Mouse (Mus musculus) embryonic facial prominence, embryonic 13.5 days (tissue): Measurements from ENCODE around the gene Dok1. TPM values are rescaled to one million over a fixed set of nuclear protein-coding genes. Genes with fewer than 3 reads are reported as not detected.

Experiments used
- ATAC-seq: fragments of 200-750 bp; cut with Nextera tagmentation; 2 replicates; pipeline ENCODE4 v1.8.0; 2017; ENCODE audit warnings: low read depth; ENCODE audit not compliant: insufficient number of reproducible peaks, insufficient read depth, low FRiP score, low TSS enrichment
- H3K27ac ChIP-seq: fragments of 300-500 bp; sonication (generic); 2 replicates; pipeline ENCODE4 v1.5.1; 2015; ENCODE audit warnings: moderate library complexity, mild to moderate bottlenecking, inconsistent platforms
- H3K27me3 ChIP-seq: fragments of 300-500 bp; sonication (generic); 2 replicates; pipeline ENCODE4 v1.6.1; 2015; ENCODE audit warnings: mild to moderate bottlenecking, inconsistent platforms
- H3K36me3 ChIP-seq: fragments of 300-500 bp; sonication (generic); 2 replicates; pipeline ENCODE4 v1.6.1; 2015; ENCODE audit warnings: mild to moderate bottlenecking, inconsistent platforms
- H3K4me1 ChIP-seq: fragments of 300-500 bp; sonication (generic); 2 replicates; pipeline ENCODE4 v1.6.1; 2015; ENCODE audit warnings: inconsistent platforms
- H3K4me2 ChIP-seq: fragments of 300-500 bp; sonication (generic); 2 replicates; pipeline ENCODE4 v1.6.1; 2015; ENCODE audit warnings: moderate library complexity, mild to moderate bottlenecking, inconsistent platforms
- H3K4me3 ChIP-seq: fragments of 300-500 bp; sonication (generic); 2 replicates; pipeline ENCODE4 v1.5.1; 2015; ENCODE audit warnings: mild to moderate bottlenecking, inconsistent platforms
- H3K9ac ChIP-seq: fragments of 300-500 bp; sonication (generic); 2 replicates; pipeline ENCODE4 v1.6.1; 2015; ENCODE audit warnings: mild to moderate bottlenecking, inconsistent platforms
- H3K9me3 ChIP-seq: fragments of 300-500 bp; sonication (generic); 2 replicates; pipeline ENCODE4 v1.6.1; 2016; ENCODE audit warnings: inconsistent platforms
- WGBS: fragments of 180-500 bp; shearing (Covaris S2); methylation state at CpG from one replicate; pipeline ENCODE4 v1.1.7; 2015; ENCODE audit warnings: mixed read lengths; 5-methylcytosine and 5-hydroxymethylcytosine counted together
- polyA plus RNA-seq: library from polyadenylated mRNA; unstranded; fragments of >200 nt; fragmentation: Nextera tagmentation; extraction: Ambion mirVana; gene quantifications from 2 replicates; pipeline ENCODE4 v1.2.1, GENCODE M21; 2015

Dok1 gene
- polyA plus RNA-seq: 11.5 and 12.8 TPM in 2 replicates

GRCm38 (mm10) chr6:83033249-83034185, at the start of gene Dok1, which contains the start of gene Loxl3:
TSS of gene Dok1 (minus strand) at chr6:83033471.
TSS of gene Loxl3 (plus strand) at chr6:83034173.
- H3K4me1 ChIP-seq: peaks cover 68% of the 10 kb centered on the region
- no peaks in the 10 kb centered on the region for H3K36me3 ChIP-seq
- ATAC-seq: peak; percentile 56
- WGBS: under 1% methylated on average over 51 of the region's 51 CpGs
- H3K9me3 ChIP-seq: no peaks in the 10 kb centered on the region
- peak within 1 kb of the TSS; percentile 88 for H3K4me2 ChIP-seq
- H3K4me3 ChIP-seq: peak within 1 kb of the TSS; percentile 59
- H3K27me3 ChIP-seq: peaks cover 48% of the 10 kb centered on the region
- peak within 1 kb of the TSS; percentile 75 for H3K27ac ChIP-seq
- H3K9ac ChIP-seq: peak within 1 kb of the TSS; percentile 73

GRCm38 (mm10) chr6:83080210-83080609, 46.9 kb upstream of the Dok1 start:
- Histone ChIP-seq H3K9me3 (no peaks in the 10 kb centered on the region), H3K27me3 (peaks cover 47% of the 10 kb centered on the region), H3K4me1 (peaks cover 31% of the 10 kb centered on the region), H3K4me3 (no peak overlapping the region), H3K36me3 (peaks cover 31% of the 10 kb centered on the region), H3K4me2 (no peak overlapping the region), H3K27ac (no peak overlapping the region), H3K9ac (no peak overlapping the region)
- 95% methylated on average over 5 of the region's 5 CpGs for WGBS
- no peak for ATAC-seq

- H3K4me2 ChIP-seq: peak overlapping the region; percentile 93
- H3K4me3 ChIP-seq: peak overlapping the region; percentile 81
- peak overlapping the region; percentile 85 for H3K9ac ChIP-seq
- peaks cover 31% of the 10 kb centered on the region for H3K36me3 ChIP-seq
- ATAC-seq: peak; percentile 90
- peaks cover 47% of the 10 kb centered on the region for H3K27me3 ChIP-seq
- WGBS: 0% methylated on average over 46 of the region's 46 CpGs
- no peaks in the 10 kb centered on the region for H3K9me3 ChIP-seq
- peak overlapping the region; percentile 88 for H3K27ac ChIP-seq
- H3K4me1 ChIP-seq: peaks cover 20% of the 10 kb centered on the region
Observed at GRCm38 (mm10) chr6:83078324-83078858, 45.1 kb upstream of the Dok1 start.

DNA sequence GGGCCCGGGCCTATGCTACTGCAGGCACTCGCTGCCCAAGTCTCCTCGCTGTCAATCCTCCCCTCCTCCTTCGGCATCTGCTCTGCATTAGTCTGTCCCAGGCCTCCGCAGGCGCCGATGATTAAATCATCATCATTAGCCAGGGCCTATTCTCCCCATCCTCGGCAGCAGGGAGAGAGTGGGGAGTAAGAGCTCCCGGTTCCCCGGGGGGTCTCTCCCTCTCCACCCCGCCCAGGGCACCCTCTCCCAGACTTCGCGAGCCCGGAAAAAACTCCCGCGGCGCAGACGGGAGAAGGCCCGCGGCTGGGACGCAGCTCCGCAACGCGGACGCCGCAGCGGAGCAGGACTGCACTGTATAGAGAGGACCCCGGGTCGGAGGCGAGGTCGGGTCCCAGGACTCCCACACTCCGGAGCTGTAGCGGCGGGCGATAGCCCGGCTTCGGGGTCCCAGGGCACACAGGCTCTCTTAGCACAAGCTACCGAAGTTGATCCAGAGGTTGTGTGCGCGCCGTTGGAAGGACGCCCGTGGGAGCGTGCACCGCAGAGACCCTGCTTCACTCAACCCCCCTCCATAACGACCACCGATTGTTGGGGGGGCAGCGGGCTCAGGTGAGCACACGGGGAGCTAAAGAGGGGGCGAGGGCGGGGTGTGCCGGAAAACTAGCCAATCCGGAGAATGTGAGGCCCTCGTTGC, 44.5 kb upstream of the Dok1 start, which contains the start of gene Pcgf1:
TSS of gene Pcgf1 (plus strand) at position 240 of the 694 bp plus-strand sequence.
- H3K4me3 ChIP-seq: peak within 1 kb of the TSS; percentile 81
- under 1% methylated on average over 54 of the region's 54 CpGs for WGBS
- peak within 1 kb of the TSS; percentile 88 for H3K27ac ChIP-seq
- peaks cover 20% of the 10 kb centered on the region for H3K4me1 ChIP-seq
- H3K4me2 ChIP-seq: peak within 1 kb of the TSS; percentile 93
- no peaks in the 10 kb centered on the region for H3K9me3 ChIP-seq
- H3K36me3 ChIP-seq: peaks cover 31% of the 10 kb centered on the region
- peak; percentile 78 for ATAC-seq
- peak within 1 kb of the TSS; percentile 85 for H3K9ac ChIP-seq
- peaks cover 46% of the 10 kb centered on the region for H3K27me3 ChIP-seq

- Histone ChIP-seq H3K36me3 (peaks cover 5% of the 10 kb centered on the region), H3K4me3 (no peak overlapping the region), H3K9ac (no peak overlapping the region), H3K9me3 (no peaks in the 10 kb centered on the region), H3K27me3 (peaks cover 64% of the 10 kb centered on the region), H3K4me1 (peaks cover 35% of the 10 kb centered on the region), H3K27ac (no peak overlapping the region), H3K4me2 (no peak overlapping the region)
- WGBS: 22% methylated on average over 2 of the region's 2 CpGs
- ATAC-seq: no peak
Observed at GRCm38 (mm10) chr6:83074979-83075378, 41.7 kb upstream of the Dok1 start.

DNA sequence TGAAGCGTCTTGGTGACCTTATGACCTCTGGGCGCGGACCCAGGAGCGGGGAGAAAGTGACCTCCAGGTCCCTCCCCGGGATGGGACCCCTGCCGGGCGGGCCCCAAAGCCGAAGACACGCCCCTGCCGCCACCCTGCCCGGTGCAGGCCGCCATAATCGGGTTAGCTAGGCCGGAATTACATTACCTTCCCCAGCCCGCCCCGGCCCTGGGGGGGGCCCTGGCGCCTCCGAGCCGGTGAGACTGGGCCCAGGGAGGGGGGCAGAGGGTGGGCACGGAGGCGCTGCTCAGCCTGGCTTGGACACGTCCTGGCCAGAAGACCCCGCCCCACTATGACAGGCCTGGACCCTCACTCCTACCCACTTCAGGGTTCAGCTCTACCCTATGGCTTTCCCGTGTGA, 37.9 kb upstream of the Dok1 start:
- ATAC-seq: 0 out of 2 replicates have a peak, but pooled peaks have one; percentile 29
- Histone ChIP-seq H3K27ac (no peak overlapping the region), H3K4me1 (peaks cover 35% of the 10 kb centered on the region), H3K9me3 (no peaks in the 10 kb centered on the region), H3K9ac (no peak overlapping the region), H3K4me2 (peak overlapping the region; percentile 54), H3K27me3 (peaks cover 97% of the 10 kb centered on the region), H3K36me3 (no peaks in the 10 kb centered on the region), H3K4me3 (peak overlapping the region; percentile 33)
- WGBS: under 1% methylated on average over 24 of the region's 24 CpGs

DNA sequence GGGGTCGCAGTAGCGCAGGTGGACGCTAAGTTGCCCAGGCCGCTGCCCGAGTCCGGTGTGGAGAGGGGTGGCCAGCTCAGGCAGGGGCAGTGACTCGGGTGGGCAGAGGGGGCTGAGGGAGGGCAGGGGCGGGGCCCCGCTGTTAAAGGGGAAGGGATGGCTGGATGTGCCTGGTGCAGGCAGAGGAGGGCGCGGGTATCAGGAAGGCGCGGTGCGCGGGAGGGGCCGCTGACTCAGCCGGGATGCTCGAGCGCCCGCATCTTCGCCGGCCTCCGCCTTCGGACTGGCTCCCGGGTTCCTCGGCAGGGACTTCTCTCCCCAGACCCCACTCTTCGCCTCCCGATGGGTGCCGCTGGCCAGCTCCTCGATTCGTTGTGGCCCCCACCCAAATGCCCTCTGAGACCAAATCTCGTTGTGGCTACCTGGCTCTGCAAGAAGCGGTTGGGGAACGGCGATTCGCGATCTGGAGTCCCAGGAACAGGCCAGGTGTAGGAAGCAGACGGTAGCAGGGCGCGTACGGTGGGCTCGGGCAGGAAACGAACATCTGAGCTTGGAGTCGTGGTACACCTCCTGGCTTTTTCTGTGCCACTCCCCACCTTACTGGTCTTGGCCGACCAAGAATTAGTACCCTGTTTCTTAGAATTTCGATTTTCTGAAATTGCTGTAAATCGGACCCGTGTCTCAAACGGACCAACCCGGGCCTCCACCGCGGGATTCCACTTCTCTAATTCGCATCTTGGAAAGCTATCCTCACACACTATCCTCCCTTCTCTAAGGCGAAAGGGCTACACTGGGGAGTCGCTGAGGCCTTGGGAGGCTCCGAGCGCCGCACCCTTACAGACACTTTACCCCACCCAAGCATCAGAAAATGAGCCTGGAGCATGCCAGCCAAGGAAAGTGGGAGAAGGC, 37.3 kb upstream of the Dok1 start:
- Histone ChIP-seq H3K27me3 (peaks cover 99% of the 10 kb centered on the region), H3K9ac (0 out of 2 replicates have a peak overlapping the region, but pooled peaks have one; percentile 27), H3K4me3 (peak overlapping the region; percentile 33), H3K9me3 (no peaks in the 10 kb centered on the region), H3K36me3 (no peaks in the 10 kb centered on the region), H3K27ac (no peak overlapping the region), H3K4me1 (peaks cover 35% of the 10 kb centered on the region), H3K4me2 (peak overlapping the region; percentile 54)
- WGBS: 1% methylated on average over 58 of the region's 58 CpGs
- ATAC-seq: no peak

- ATAC-seq: no peak
- WGBS: 1% methylated on average over 10 of the region's 10 CpGs
- Histone ChIP-seq H3K27ac (no peak within 1 kb of the TSS), H3K9ac (0 out of 2 replicates have a peak within 1 kb of the TSS, but pooled peaks have one; percentile 27), H3K4me2 (peak within 1 kb of the TSS; percentile 54), H3K36me3 (no peaks in the 10 kb centered on the region), H3K4me3 (peak within 1 kb of the TSS; percentile 33), H3K4me1 (peaks cover 35% of the 10 kb centered on the region), H3K27me3 (peaks cover 99% of the 10 kb centered on the region), H3K9me3 (no peaks in the 10 kb centered on the region)
Observed at GRCm38 (mm10) chr6:83070247-83070310, 36.8 kb upstream of the Dok1 start, which contains the start of gene Tlx2. TSS of gene Tlx2 (minus strand) at chr6:83070293.

DNA sequence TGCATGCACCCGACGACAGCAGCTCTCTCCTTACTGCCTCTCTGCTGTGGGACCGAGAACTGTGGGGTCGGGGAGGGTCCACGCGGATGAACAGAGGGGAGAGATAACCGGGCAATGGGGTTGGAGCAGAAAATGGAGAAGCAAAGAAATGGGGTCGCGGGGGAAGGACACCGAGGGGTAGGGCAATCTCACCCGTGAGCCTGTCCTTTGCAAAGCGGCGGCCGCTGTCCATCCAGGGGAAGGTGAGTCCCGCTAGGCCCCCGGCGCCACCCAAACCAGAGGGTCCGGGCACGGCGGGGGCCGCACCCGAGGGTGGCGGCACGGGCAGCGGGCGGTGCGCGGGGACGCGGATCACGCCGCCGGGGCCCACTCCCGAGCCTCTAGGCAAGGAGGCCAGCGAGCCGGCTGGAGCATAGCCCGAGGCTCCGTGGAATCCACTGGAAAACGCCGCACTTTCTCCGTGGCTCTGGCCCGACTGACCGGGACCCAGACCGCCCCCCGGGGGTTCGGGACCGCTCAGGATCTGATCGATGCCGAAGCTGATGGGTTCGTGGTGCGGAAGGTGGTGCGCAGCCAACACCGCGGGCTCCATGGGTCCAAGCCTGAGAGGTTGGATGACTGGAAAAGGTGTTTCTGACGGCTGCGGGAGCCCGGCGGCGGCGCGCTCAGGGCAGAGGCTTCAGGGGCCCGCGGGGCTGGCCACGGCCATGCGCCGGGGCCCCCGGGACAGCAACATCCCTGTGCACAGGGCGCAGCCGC, 36.4 kb upstream of the Dok1 start:
- Histone ChIP-seq H3K27me3 (peaks cover 99% of the 10 kb centered on the region), H3K4me2 (peak overlapping the region; percentile 54), H3K9ac (0 out of 2 replicates have a peak overlapping the region, but pooled peaks have one; percentile 27), H3K4me1 (peaks cover 35% of the 10 kb centered on the region), H3K27ac (no peak overlapping the region), H3K4me3 (peak overlapping the region; percentile 33), H3K36me3 (no peaks in the 10 kb centered on the region), H3K9me3 (no peaks in the 10 kb centered on the region)
- under 1% methylated on average over 66 of the region's 69 CpGs for WGBS
- no peak; the same call in 1 of the 2 replicates for ATAC-seq

DNA sequence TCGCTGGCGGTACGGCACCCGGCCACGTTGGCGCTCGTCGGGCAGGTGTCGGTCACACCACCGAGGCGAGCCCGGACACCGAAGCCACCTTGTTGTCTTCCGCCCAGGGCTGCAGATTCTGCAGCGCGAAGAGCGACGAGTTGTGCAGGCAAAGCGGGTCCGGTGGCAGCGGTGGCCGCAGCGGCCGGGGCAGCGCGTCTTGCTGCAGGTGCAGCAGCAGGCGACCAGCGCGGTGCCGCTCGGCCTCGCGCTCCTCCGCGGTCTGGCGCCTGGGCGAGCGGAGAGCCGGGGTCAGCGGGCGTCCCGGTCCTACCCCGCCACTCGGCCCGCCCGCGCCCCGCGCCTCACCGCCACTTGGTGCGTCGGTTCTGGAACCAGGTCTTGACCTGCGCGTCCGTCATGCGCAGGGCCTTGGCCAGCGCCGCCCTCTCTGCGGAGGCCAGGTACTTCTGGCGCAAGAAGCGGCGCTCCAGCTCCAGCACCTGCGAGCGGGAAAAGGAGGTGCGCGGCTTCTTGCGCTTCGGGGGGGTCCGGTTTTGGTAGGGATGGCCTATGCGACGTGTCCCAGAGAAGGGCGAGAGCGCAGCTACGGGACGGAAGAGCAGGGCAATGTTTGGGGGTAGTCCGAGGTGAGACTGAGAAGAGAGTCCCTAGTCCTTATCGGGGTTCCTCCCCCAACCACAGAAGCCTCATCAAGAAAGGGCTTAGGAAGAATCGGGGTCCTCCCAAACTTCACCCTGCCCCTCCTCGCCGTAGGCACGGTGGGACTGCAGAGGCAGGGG, 35.6 kb upstream of the Dok1 start:
- H3K27ac ChIP-seq: no peak overlapping the region
- ATAC-seq: no peak
- peaks cover 99% of the 10 kb centered on the region for H3K27me3 ChIP-seq
- no peak overlapping the region for H3K9ac ChIP-seq
- H3K4me2 ChIP-seq: peak overlapping the region; percentile 41
- H3K4me1 ChIP-seq: peaks cover 35% of the 10 kb centered on the region
- H3K36me3 ChIP-seq: no peaks in the 10 kb centered on the region
- no peaks in the 10 kb centered on the region for H3K9me3 ChIP-seq
- WGBS: 2% methylated on average over 80 of the region's 81 CpGs
- peak overlapping the region; percentile 33 for H3K4me3 ChIP-seq
